Mouse (Mus musculus): ENCODE data around the gene Spert. TPM values are rescaled to one million over a fixed set of nuclear protein-coding genes. Genes with fewer than 3 reads are reported as not detected.

Gene Spert
- polyA plus RNA-seq, 1 experiment = not detected

GRCm38 (mm10) chr14:75539205-75539604 is 53.7 kb downstream of the Spert start:
- Histone ChIP-seq H3K4me3 (replicated peaks; ENCODE audit: extremely low read depth, low read depth, low read length) (no peak overlapping the region), H3K4me1 (ENCODE audit: control insufficient read depth, insufficient read depth, low read length) (no peaks in the 10 kb centered on the region)
- no peak for DNase-seq
- no peak for TF ChIP-seq POLR2A (IDR thresholded peaks at IDR 0.05; ENCODE audit: borderline replicate concordance, extremely low read depth, low read depth, low read length)
- TF ChIP-seq CTCF (IDR thresholded peaks at IDR 0.05; ENCODE audit: insufficient read depth, low read length) = no peak
- WGBS = 36% methylated on average over 2 of the region's 2 CpGs

Other genes starting within 250 kb of the Spert start
- gene Siah3, start 137.1 kb downstream of the Spert start, polyA plus RNA-seq (2012; rRNA removed) = 0.04 TPM in 1 of 2 replicates, not detected in the other
- not detected in 2 replicates for gene Erich6b, start 49.1 kb upstream of the Spert start, polyA plus RNA-seq (2012; rRNA removed)
- 8.5 and 11.0 TPM in 2 replicates for gene Cog3, start 161.4 kb upstream of the Spert start, polyA plus RNA-seq (2012; rRNA removed)
- gene Slc25a30, start 193.9 kb upstream of the Spert start, polyA plus RNA-seq (2012; rRNA removed) = 5.0 and 7.7 TPM in 2 replicates

Measured in lung, adult 2 months (tissue).